Mouse (Mus musculus) ES-Bruce4 (cell line): Measurements from ENCODE around the gene D430019H16Rik.
A peak's percentile ranks its signal among the peaks of the same experiment; 100 is the strongest.

ENCODE experiments used
- CTCF ChIP-seq: IDR thresholded peaks from one replicate; pipeline ENCODE4 v1.8.1; 2011; ENCODE audit warnings: low read depth, low read length
- EP300 ChIP-seq: IDR thresholded peaks from 2 replicates; pipeline ENCODE4 v1.6.1; 2011; ENCODE audit warnings: low read depth, low read length; ENCODE audit not compliant: insufficient read depth
- POLR2A ChIP-seq: IDR thresholded peaks from one replicate; pipeline ENCODE4 v1.8.1; 2011; ENCODE audit warnings: low read length; ENCODE audit not compliant: insufficient read depth

GRCm38 (mm10) chr12:105427039-105427757 is 26.5 kb upstream of the D430019H16Rik start:
- peak; percentile 63 for TF ChIP-seq CTCF
- no peak for TF ChIP-seq POLR2A
- no peak for TF ChIP-seq EP300
